Mouse (Mus musculus): Measurements from ENCODE around the gene Afap1. TPM values are rescaled to one million over a fixed set of nuclear protein-coding genes. Genes with fewer than 3 reads are reported as not detected.

Afap1 gene
- polyA plus RNA-seq, 1 experiment from 2014 or later = 18.1 TPM

GRCm38 (mm10) chr5:35938249-35939223 is 45.4 kb downstream of the Afap1 start:
- Histone ChIP-seq H3K9me3 (no peaks in the 10 kb centered on the region), H3K4me2 (no peak overlapping the region), H3K4me3 (no peak overlapping the region), H3K27ac (peak overlapping the region; percentile 40), H3K9ac (no peak overlapping the region), H3K27me3 (no peaks in the 10 kb centered on the region), H3K36me3 (peaks cover 19% of the 10 kb centered on the region), H3K4me1 (peaks cover 16% of the 10 kb centered on the region)
- no peak for ATAC-seq (ENCODE audit: insufficient number of reproducible peaks, insufficient read depth, low FRiP score, low TSS enrichment, low read depth)
- WGBS = 58% methylated on average over 10 of the region's 10 CpGs

GRCm38 (mm10) chr5:35939958-35940357 is 46.8 kb downstream of the Afap1 start:
- 79% methylated on average over 6 of the region's 6 CpGs for WGBS
- H3K27me3 ChIP-seq = no peaks in the 10 kb centered on the region
- no peak for ATAC-seq (ENCODE audit: insufficient number of reproducible peaks, insufficient read depth, low FRiP score, low TSS enrichment, low read depth)

GRCm38 (mm10) chr5:35943541-35943940 is 50.4 kb downstream of the Afap1 start:
- 75% methylated on average over 5 of the region's 5 CpGs for WGBS

More at GRCm38 (mm10) chr5:35939958-35940357, 46.8 kb downstream of the Afap1 start:
- Histone ChIP-seq H3K9ac (no peak overlapping the region), H3K27ac (no peak overlapping the region), H3K36me3 (peaks cover 28% of the 10 kb centered on the region), H3K4me1 (peaks cover 16% of the 10 kb centered on the region), H3K4me3 (no peak overlapping the region), H3K4me2 (no peak overlapping the region), H3K9me3 (no peaks in the 10 kb centered on the region)

GRCm38 (mm10) chr5:35946841-35947240 is 53.7 kb downstream of the Afap1 start:
- Histone ChIP-seq H3K27me3 (no peaks in the 10 kb centered on the region), H3K27ac (no peak overlapping the region), H3K4me2 (no peak overlapping the region), H3K9ac (no peak overlapping the region), H3K4me1 (peaks cover 13% of the 10 kb centered on the region), H3K36me3 (peaks cover 70% of the 10 kb centered on the region), H3K9me3 (no peaks in the 10 kb centered on the region), H3K4me3 (no peak overlapping the region)
- 91% methylated on average over 2 of the region's 2 CpGs for WGBS
- ATAC-seq (ENCODE audit: insufficient number of reproducible peaks, insufficient read depth, low FRiP score, low TSS enrichment, low read depth) = no peak

More at GRCm38 (mm10) chr5:35943541-35943940, 50.4 kb downstream of the Afap1 start:
- H3K4me1 ChIP-seq = peaks cover 12% of the 10 kb centered on the region
- H3K9me3 ChIP-seq = no peaks in the 10 kb centered on the region
- H3K27me3 ChIP-seq = no peaks in the 10 kb centered on the region
- H3K36me3 ChIP-seq = peaks cover 46% of the 10 kb centered on the region
- H3K9ac ChIP-seq = no peak overlapping the region
- no peak overlapping the region for H3K27ac ChIP-seq
- no peak overlapping the region for H3K4me3 ChIP-seq
- no peak for ATAC-seq (ENCODE audit: insufficient number of reproducible peaks, insufficient read depth, low FRiP score, low TSS enrichment, low read depth)
- H3K4me2 ChIP-seq = no peak overlapping the region

GRCm38 (mm10) chr5:35947427-35947826 is 54.3 kb downstream of the Afap1 start:
- H3K4me1 ChIP-seq = peaks cover 13% of the 10 kb centered on the region
- WGBS = 62% methylated on average over 4 of the region's 4 CpGs
- no peak overlapping the region for H3K27ac ChIP-seq
- ATAC-seq (ENCODE audit: insufficient number of reproducible peaks, insufficient read depth, low FRiP score, low TSS enrichment, low read depth) = no peak
- H3K4me3 ChIP-seq = no peak overlapping the region
- no peaks in the 10 kb centered on the region for H3K27me3 ChIP-seq
- H3K4me2 ChIP-seq = no peak overlapping the region
- H3K36me3 ChIP-seq = peaks cover 76% of the 10 kb centered on the region
- H3K9me3 ChIP-seq = no peaks in the 10 kb centered on the region
- H3K9ac ChIP-seq = no peak overlapping the region

- no peaks in the 10 kb centered on the region for H3K27me3 ChIP-seq
- no peak for ATAC-seq (ENCODE audit: insufficient number of reproducible peaks, insufficient read depth, low FRiP score, low TSS enrichment, low read depth)
- no peak overlapping the region for H3K4me2 ChIP-seq
- peaks cover 81% of the 10 kb centered on the region for H3K36me3 ChIP-seq
- H3K4me3 ChIP-seq = no peak overlapping the region
- peak overlapping the region; percentile 12; the same call in 1 of the 2 replicates for H3K27ac ChIP-seq
- WGBS = 68% methylated on average over 15 of the region's 15 CpGs
- H3K4me1 ChIP-seq = peaks cover 16% of the 10 kb centered on the region
- no peaks in the 10 kb centered on the region for H3K9me3 ChIP-seq
- H3K9ac ChIP-seq = no peak overlapping the region
Measured at GRCm38 (mm10) chr5:35948225-35948975, 55.3 kb downstream of the Afap1 start.

- H3K36me3 ChIP-seq = peaks cover 77% of the 10 kb centered on the region
- ATAC-seq (ENCODE audit: insufficient number of reproducible peaks, insufficient read depth, low FRiP score, low TSS enrichment, low read depth) = no peak
- H3K9ac ChIP-seq = no peak overlapping the region
- WGBS = 55% methylated on average over 5 of the region's 5 CpGs
- H3K9me3 ChIP-seq = no peaks in the 10 kb centered on the region
- no peak overlapping the region for H3K4me2 ChIP-seq
- H3K4me1 ChIP-seq = peaks cover 20% of the 10 kb centered on the region
- H3K4me3 ChIP-seq = no peak overlapping the region
- H3K27ac ChIP-seq = 0 out of 2 replicates have a peak overlapping the region, but pooled peaks have one; percentile 45
- no peaks in the 10 kb centered on the region for H3K27me3 ChIP-seq
Measured at GRCm38 (mm10) chr5:35949061-35949460, 55.9 kb downstream of the Afap1 start.

- peaks cover 70% of the 10 kb centered on the region for H3K36me3 ChIP-seq
- WGBS = 82% methylated on average over 7 of the region's 7 CpGs
- H3K27me3 ChIP-seq = no peaks in the 10 kb centered on the region
- H3K4me3 ChIP-seq = no peak overlapping the region
- no peak overlapping the region for H3K4me2 ChIP-seq
- H3K4me1 ChIP-seq = peaks cover 20% of the 10 kb centered on the region
- no peak for ATAC-seq (ENCODE audit: insufficient number of reproducible peaks, insufficient read depth, low FRiP score, low TSS enrichment, low read depth)
- no peak overlapping the region for H3K27ac ChIP-seq
- H3K9ac ChIP-seq = no peak overlapping the region
- H3K9me3 ChIP-seq = no peaks in the 10 kb centered on the region
Measured at GRCm38 (mm10) chr5:35950504-35950903, 57.4 kb downstream of the Afap1 start.

- no peak for ATAC-seq (ENCODE audit: insufficient number of reproducible peaks, insufficient read depth, low FRiP score, low TSS enrichment, low read depth)
Measured at GRCm38 (mm10) chr5:35954055-35954718, 61.1 kb downstream of the Afap1 start.

GRCm38 (mm10) chr5:35956268-35956667 is 63.1 kb downstream of the Afap1 start:
- 89% methylated on average over 1 of the region's 1 CpGs for WGBS
- Histone ChIP-seq H3K27me3 (no peaks in the 10 kb centered on the region), H3K9me3 (no peaks in the 10 kb centered on the region), H3K4me3 (no peak overlapping the region), H3K36me3 (peaks cover 68% of the 10 kb centered on the region), H3K27ac (no peak overlapping the region), H3K4me1 (peaks cover 16% of the 10 kb centered on the region; the same call in 1 of the 2 replicates), H3K4me2 (no peak overlapping the region), H3K9ac (no peak overlapping the region)
- no peak for ATAC-seq (ENCODE audit: insufficient number of reproducible peaks, insufficient read depth, low FRiP score, low TSS enrichment, low read depth)

More at GRCm38 (mm10) chr5:35954055-35954718, 61.1 kb downstream of the Afap1 start:
- Histone ChIP-seq H3K9ac (no peak overlapping the region), H3K27ac (0 out of 2 replicates have a peak overlapping the region, but pooled peaks have one; percentile 18), H3K36me3 (peaks cover 70% of the 10 kb centered on the region), H3K4me2 (no peak overlapping the region), H3K9me3 (no peaks in the 10 kb centered on the region), H3K4me1 (peaks cover 18% of the 10 kb centered on the region; the same call in 1 of the 2 replicates), H3K27me3 (no peaks in the 10 kb centered on the region), H3K4me3 (no peak overlapping the region)
- 59% methylated on average over 12 of the region's 12 CpGs for WGBS

- H3K9ac ChIP-seq = no peak overlapping the region
- H3K4me2 ChIP-seq = no peak overlapping the region
- H3K27me3 ChIP-seq = no peaks in the 10 kb centered on the region
- WGBS = 86% methylated on average over 2 of the region's 2 CpGs
- H3K27ac ChIP-seq = no peak overlapping the region
- H3K36me3 ChIP-seq = peaks cover 69% of the 10 kb centered on the region
- no peak overlapping the region for H3K4me3 ChIP-seq
- no peaks in the 10 kb centered on the region for H3K9me3 ChIP-seq
- H3K4me1 ChIP-seq = peaks cover 13% of the 10 kb centered on the region; the same call in 1 of the 2 replicates
- no peak for ATAC-seq (ENCODE audit: insufficient number of reproducible peaks, insufficient read depth, low FRiP score, low TSS enrichment, low read depth)
Measured at GRCm38 (mm10) chr5:35958681-35959080, 65.6 kb downstream of the Afap1 start.

Measured in embryonic facial prominence, embryonic 13.5 days (tissue).